Mouse (Mus musculus): Measurements from ENCODE around the gene Sema6b.
"Not testable (repeated sequence)": the region's sequence is repeated elsewhere in the genome, so short reads cannot be mapped to it uniquely, and the experiment has no call there.

DNA sequence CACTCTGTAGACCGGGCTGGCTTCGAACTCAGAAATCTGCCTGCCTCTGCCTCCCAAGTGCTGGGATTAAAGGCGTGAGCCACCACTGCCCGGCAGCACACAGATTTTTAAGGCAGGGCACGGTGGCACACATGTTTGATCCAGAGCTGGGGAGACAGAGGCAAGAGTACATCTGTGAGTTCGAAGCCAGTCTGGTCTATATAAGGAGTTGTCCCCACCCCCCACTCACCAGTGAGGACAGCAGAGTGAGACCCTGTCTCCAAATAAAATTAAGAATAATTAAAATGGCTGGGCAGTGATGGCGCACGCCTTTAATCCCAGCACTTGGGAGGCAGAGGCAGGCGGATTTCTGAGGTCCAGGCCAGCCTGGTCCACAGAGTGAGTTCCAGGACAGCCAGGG lies 61.8 kb downstream of the Sema6b start:
- TF ChIP-seq CTCF, EP300 (IDR thresholded peaks at IDR 0.05; ENCODE audit: low read depth): not testable (repeated sequence)
